Mouse (Mus musculus): Measurements from ENCODE around the gene Tada3.

- TF ChIP-seq CTCF (IDR thresholded peaks at IDR 0.05; ENCODE audit: insufficient read depth, low read length) (no peak), POLR2A (IDR thresholded peaks at IDR 0.05; ENCODE audit: borderline replicate concordance, extremely low read depth, low read depth, low read length) (no peak)
Measured at GRCm38 (mm10) chr6:113329396-113329795, 48.3 kb downstream of the Tada3 start.

All from lung, adult 2 months (tissue).